Mouse (Mus musculus): ENCODE measurements at regions not wholly inside any gene's neighbourhood (a gene's known extent, or its start where the extent isn't known, plus 50 kb on each side); places are given as distances from the start of the nearest gene placed in this dataset.

DNA sequence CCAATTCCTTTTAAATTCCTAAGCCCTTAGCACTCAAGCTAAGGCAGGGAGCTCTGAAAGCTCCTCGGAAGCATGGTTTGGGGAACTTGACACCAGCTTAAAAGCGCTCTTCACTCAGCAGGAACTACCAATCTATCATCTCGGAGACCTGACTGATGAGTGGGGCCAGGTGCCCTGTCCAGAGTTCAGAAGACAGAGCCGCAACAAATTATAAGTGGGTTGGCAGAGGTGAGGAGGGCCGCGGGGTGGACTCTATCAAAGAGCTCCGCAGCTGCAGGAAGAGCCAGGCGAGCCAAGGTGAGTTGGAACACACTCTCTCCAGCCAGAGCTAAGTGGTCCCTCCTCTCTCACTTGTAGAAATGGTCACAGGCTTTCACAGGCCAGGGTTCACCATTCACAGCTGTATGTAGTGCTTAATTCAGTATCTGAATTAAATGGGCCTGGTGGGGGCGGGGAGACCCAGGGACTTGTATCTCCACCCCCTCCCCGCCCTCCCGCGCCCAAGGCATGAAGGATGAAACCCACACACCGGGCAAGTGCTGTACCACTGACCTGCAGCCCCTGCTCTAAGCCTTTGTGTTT, 180.8 kb downstream of the Stim2 start:
- peak; percentile 64 for DNase-seq (ENCODE audit: low spot score)

GRCm38 (mm10) chr5:54180192-54180611, 181.9 kb downstream of the Stim2 start:
- DNase-seq (ENCODE audit: low spot score): peak; percentile 69

DNA sequence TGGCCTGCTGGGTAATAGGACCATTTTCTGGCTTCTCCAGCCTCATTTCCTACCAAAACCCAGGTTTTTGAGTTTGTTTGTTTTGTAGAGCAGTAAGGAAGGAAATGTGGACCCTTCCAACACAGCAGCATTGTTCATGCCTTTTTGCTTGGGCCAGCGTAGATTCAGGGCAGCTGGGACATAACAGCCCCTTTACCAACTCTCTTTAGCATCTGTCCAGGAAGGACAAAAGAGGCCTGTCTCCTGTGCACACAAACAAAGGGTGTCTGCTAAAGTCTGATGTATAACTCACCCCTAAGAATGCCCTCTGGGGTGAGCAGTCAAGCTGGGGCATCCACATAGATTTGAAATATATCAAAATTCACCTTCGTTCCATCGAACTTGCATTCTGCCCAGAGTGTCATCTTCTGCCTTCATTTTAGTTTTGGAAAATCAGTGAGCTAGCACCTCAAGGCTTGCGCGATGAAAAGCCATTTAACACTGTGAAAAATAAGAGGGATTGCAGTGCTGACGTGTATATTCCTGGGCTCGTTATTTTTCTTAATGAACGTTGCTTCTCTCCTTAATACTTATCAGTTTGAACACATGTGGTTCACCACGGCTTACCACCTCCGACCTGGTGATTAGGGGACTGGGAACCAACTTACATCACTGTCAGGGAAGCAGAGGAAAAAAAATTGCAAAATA, 182.5 kb downstream of the Stim2 start:
- peak; percentile 56 for DNase-seq (ENCODE audit: low spot score)

- peak; percentile 58 for DNase-seq (ENCODE audit: low spot score)
Measured at GRCm38 (mm10) chr5:54181327-54181863, 183.1 kb downstream of the Stim2 start.

DNA sequence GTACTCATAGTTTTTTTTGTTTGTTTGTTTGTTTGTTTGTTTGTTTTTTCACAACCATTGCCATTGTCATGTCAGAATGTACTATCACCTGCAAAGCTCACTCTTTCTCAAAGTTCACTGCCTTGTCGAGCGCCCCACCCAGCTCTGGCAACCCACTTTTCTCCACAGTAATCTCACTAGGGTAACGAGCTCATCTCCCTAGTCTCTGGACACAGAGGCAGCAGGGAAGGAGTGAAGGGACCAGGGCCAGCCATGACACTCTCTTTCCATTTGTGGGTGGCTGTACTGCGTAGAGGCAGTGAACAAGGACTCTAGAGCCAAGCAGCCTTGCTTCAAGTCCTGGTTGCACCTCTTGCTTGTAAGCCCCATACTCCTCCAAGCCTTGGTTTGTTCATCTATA, 184.5 kb downstream of the Stim2 start:
- no peak for DNase-seq (ENCODE audit: low spot score)

- DNase-seq (ENCODE audit: low spot score): no peak
Measured at GRCm38 (mm10) chr5:54185662-54186061, 187.4 kb downstream of the Stim2 start.

DNA sequence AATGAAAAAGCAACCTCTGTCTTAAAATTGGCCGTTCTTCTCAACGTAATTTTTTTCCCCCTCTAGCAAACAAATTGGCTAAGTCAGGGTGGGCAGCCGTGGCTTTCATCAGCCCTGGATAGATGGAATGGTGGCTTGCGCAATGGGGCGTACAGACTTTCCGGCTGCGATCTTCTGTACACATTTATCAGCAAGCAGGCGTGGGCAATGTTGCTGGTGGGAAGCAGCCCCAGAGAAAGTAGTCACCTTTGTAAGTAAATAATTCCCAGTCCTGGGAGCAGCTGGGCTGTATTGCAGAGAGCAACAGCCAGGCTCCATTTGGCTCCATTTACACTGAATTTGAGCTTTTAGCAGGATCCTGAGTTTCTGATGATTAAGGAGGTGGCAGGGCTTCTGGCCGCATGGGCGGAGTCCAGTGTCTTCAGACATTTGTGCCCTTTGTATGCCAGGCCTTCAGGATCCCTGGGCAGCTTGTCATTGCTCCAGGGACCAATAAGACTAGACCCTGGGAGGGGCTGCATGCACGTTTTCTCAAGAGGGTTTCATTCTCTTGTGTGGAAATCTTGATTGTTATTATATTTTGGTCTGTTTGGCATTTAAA, 187.9 kb downstream of the Stim2 start:
- DNase-seq (ENCODE audit: low spot score): no peak

DNA sequence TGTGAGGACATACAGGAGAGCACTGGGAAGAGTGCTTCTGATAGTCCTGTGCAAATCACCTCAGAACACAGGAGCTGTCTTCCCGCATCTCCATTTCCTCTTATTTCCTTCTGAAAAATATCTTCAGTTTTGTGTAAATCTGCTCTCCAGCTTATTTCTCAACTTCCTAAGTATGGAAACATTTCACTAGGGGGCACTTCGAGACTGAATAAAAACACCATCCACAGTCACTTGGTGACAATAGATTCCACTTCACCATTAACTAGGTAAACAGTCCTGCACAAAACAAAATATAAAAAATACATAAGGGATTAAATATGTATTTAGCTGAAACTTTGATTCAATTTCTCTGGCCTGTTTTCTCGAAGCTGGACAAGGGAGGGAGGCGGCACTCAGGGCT, 193.4 kb downstream of the Stim2 start:
- DNase-seq (ENCODE audit: low spot score): peak; percentile 51

- no peak for DNase-seq (ENCODE audit: low spot score)
Measured at GRCm38 (mm10) chr5:54194846-54195245, 196.5 kb downstream of the Stim2 start.

DNA sequence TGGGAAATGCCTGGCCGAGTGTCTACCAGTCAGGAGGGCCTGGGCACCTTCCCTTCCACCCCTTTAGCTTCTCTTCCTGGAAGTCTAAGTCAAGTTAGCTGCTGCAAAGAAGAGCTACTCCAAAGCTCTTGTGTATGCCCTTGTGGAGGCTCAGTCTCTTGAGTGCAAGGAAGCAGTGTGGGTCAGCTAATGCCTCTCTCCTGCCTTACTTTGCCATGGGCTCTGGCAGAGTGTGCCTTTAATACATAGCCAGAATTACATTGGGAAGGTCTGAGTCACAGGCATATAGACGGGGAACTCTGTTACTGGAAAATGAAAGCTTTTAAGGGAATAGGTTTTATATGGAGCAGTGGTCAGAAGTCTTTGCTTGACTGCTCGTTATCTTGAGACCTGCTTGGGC, 201.7 kb downstream of the Stim2 start:
- DNase-seq (ENCODE audit: low spot score): no peak

DNA sequence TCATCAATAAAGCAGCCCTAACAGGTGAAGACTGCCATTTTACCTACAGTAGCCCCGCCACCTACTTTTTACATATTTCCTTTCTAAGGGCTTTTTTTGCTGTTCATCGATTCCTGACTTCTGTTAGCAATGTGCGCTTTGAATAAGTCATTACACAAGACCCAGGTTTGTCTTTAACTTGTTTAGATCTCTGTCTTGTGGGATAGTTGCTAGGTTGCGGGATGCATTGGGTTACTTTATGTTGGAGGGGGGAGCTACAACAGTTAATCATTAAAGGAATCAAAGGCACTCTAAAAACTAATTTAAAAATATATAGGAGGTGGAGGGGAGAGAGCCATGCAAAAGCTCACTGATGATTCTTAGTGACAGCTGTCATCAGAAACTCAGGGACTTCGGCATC, 202.3 kb downstream of the Stim2 start:
- no peak for DNase-seq (ENCODE audit: low spot score)

DNA sequence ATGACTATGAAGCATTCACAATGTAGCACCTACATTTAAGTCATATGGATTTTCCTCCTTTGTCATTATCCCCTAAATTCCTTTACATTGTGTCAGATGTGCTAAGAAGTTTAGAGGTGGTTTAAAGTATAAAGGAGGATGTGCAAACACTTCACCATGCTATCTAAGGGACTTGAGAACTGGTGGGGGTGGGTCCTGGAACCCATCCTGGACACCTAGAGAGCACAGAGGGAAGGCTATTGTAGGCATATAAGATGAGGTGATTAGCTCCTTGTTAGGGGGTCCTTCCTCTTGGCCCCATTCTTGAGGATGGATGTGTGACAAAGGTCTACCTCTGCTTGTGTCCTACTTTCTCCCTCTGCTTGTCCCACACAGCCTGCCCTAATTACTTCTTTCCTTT, 213.2 kb downstream of the Stim2 start:
- DNase-seq (ENCODE audit: low spot score): no peak

- peak; percentile 14 for DNase-seq (ENCODE audit: low spot score)
Measured at GRCm38 (mm10) chr5:54212038-54212589, 213.8 kb downstream of the Stim2 start.

- DNase-seq (ENCODE audit: low spot score): no peak
Measured at GRCm38 (mm10) chr5:54225031-54225430, 226.7 kb downstream of the Stim2 start.

DNA sequence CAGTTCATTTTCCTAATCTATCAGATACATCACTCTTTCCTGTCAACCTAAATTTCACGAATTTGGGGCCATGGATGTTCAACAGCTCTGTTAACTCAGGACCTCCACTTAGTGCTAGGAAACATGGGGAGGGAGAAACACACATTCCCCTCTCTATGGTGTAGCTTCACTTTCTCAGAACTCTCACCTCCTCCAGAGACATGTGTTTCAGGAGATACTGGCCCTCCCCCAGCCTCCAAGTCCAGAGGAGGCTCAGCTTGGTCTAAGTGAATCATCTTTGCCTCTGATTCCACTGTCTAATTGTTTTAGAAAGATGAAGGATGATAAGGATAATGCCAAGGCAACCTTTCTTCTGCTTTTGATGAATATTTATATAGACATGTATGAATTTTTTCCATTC, 236.3 kb downstream of the Stim2 start:
- DNase-seq (ENCODE audit: low spot score): no peak

DNA sequence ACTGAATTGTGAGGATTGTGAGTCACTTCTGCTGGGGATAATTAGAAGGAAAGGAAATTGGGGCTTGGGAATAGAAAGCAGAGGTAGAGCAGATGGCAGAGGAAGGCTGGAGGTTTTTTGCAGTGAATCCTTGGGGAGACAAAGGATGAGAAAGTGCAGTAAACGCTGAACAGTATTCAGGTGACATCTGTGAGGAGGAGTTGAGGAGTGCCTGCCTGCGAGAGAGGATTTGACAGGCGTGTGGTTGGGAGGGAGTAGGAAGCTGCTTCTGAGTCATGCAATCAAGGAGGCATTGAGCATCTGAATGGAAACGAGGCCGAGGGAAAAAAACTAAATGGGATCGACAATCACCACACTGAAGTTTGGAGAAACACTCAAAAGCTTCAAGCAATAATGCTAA, 236.9 kb downstream of the Stim2 start:
- no peak for DNase-seq (ENCODE audit: low spot score)

DNA sequence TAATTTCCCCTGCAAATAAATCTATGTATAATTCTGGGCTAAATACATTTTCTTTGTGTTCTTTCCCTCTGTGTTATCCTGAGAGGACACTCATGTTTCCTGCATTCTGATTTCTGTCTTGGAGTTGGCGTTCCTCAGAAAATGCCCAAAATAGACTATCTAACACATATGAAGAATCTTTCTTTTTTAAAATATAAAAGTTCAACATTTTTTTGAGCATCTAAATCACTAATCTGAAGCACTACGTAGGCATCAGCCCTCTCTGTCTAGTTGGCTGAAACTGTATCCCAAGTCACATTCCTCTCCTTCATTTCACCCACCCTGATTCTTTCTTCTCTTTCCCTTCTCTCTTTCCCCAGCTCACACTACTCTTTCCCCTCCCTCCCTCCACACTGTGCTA, 238.9 kb downstream of the Stim2 start:
- DNase-seq (ENCODE audit: low spot score): no peak

DNA sequence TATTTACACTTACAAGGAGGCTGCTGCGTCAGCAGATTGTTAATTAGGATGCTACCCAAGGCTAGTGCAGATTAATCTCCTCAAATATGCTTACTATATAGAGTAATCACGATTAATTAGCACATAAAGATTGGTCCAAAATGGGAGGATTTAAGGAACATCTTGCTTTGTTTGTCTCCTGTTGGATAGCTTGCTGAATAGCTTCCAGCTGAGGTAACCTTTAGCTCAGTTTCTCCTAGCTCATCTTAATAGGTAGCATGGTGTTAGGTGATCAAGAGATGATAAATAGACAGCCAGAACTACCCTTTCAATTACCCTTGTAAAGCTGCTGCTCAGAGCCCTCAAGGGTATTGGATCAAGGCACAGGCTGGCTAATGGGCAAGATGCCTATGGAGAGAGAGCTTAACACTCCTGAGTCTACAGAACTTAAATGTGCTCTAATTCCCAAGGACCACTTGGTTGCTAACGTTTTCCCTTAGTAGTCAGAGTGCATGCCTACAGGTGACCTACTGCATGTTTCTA, 240.4 kb downstream of the Stim2 start:
- no peak for DNase-seq (ENCODE audit: low spot score)

DNA sequence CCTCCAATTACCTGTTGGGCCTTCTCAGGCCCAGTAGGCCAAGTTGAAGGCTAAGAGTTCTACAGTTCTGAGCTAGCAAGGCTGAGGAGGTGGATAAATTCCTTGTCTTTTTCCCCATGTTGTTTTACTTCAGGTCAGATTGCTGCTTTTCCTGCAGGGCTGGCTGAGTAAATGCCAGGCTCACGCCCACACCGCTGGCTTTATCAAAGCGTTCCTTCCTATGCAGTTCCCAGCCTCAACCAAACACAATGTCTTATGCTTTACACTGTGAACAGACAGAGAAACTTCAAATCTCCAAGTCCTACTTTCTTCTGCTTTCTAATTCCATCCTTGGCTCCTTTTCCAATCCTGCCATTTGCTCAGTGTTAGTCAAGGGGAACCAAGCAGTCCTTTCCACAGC, 241.3 kb downstream of the Stim2 start:
- no peak for DNase-seq (ENCODE audit: low spot score)

GRCm38 (mm10) chr5:54241169-54241917, 243.0 kb downstream of the Stim2 start:
- no peak for DNase-seq (ENCODE audit: low spot score)

- DNase-seq (ENCODE audit: low spot score): no peak
Measured at GRCm38 (mm10) chr5:54242126-54242525, 243.8 kb downstream of the Stim2 start.

DNA sequence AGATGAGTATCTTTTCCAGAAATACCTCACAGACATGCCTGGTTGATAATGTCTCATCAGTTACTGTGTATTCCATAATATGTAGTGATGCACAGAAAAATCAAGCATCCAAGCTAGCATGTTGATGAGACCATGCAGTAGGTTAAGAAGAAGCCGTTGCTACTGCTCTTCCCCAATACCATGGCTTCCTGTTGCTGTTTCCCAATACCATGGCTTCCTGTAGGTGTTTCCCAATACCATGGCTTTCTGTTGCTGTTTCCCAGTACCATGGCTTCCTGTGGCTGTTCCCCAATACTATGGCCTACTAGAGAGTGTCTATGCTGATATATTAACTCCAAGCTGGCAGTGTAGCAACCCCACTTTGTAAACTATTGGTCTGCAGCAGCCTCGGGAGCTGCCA, 253.7 kb downstream of the Stim2 start:
- no peak for DNase-seq (ENCODE audit: low spot score)
